Mouse (Mus musculus) neural tube, embryonic 15.5 days (tissue): ENCODE measurements around the gene Elp6. TPM values are rescaled to one million over a fixed set of nuclear protein-coding genes. Genes with fewer than 3 reads are reported as not detected.

Experiments
- ATAC-seq: fragments of 200-750 bp; cut with Nextera tagmentation; 2 replicates; pipeline ENCODE4 v1.8.0; 2017; ENCODE audit warnings: mild to moderate bottlenecking, moderate TSS enrichment, moderate library complexity; ENCODE audit not compliant: low FRiP score
- H3K27ac ChIP-seq: fragments of 300-500 bp; sonication (generic); replicated peaks from 2 replicates; pipeline ENCODE4 v1.5.1; 2015; ENCODE audit warnings: mild to moderate bottlenecking, inconsistent platforms
- H3K27me3 ChIP-seq: fragments of 300-500 bp; sonication (generic); replicated peaks from 2 replicates; pipeline ENCODE4 v1.6.1; 2015; ENCODE audit warnings: inconsistent platforms
- H3K36me3 ChIP-seq: fragments of 300-500 bp; sonication (generic); 2 replicates; pipeline ENCODE4 v1.6.1; 2015; ENCODE audit warnings: inconsistent platforms
- H3K4me1 ChIP-seq: fragments of 300-500 bp; sonication (generic); 2 replicates; pipeline ENCODE4 v1.6.1; 2015; ENCODE audit warnings: inconsistent platforms
- H3K4me2 ChIP-seq: fragments of 300-500 bp; sonication (generic); 2 replicates; pipeline ENCODE4 v1.6.1; 2015; ENCODE audit warnings: inconsistent platforms, mild to moderate bottlenecking, moderate library complexity
- H3K4me3 ChIP-seq: fragments of 300-500 bp; sonication (generic); replicated peaks from 2 replicates; pipeline ENCODE4 v1.5.1; 2015; ENCODE audit warnings: mild to moderate bottlenecking, inconsistent platforms
- H3K9ac ChIP-seq: fragments of 300-500 bp; sonication (generic); replicated peaks from 2 replicates; pipeline ENCODE4 v1.6.1; 2015; ENCODE audit warnings: mild to moderate bottlenecking, inconsistent platforms
- H3K9me3 ChIP-seq: fragments of 300-500 bp; sonication (generic); replicated peaks from 2 replicates; pipeline ENCODE4 v1.6.1; 2016; ENCODE audit warnings: inconsistent platforms
- WGBS: fragments of 180-500 bp; shearing (Covaris S2); methylation state at CpG from one replicate; pipeline ENCODE4 v1.1.7; 2015; ENCODE audit warnings: mixed read lengths; 5-methylcytosine and 5-hydroxymethylcytosine counted together
- microRNA-seq: library from miRNA; unstranded; fragments of <30 nt; microRNA quantifications from one replicate; pipeline ENCODE4, GENCODE M21; 2017
- polyA plus RNA-seq: library from polyadenylated mRNA; unstranded; fragments of >200 nt; fragmentation: Nextera tagmentation; extraction: Ambion mirVana; gene quantifications from 2 replicates; pipeline ENCODE4 v1.2.1, GENCODE M21; 2015

Elp6 gene
- polyA plus RNA-seq, 1 experiment from 2014 or later, result 41.0 TPM

GRCm38 (mm10) chr9:110362337-110362736 is 57.4 kb downstream of the Elp6 start:
- Histone ChIP-seq H3K4me3 (no peak overlapping the region), H3K9ac (no peak overlapping the region), H3K27me3 (no peaks in the 10 kb centered on the region), H3K9me3 (no peaks in the 10 kb centered on the region), H3K27ac (no peak overlapping the region), H3K4me2 (no peak overlapping the region), H3K4me1 (no peaks in the 10 kb centered on the region), H3K36me3 (peaks cover 35% of the 10 kb centered on the region)
- 89% methylated on average over 10 of the region's 10 CpGs for WGBS
- ATAC-seq, result no peak

- Histone ChIP-seq H3K4me2 (no peak overlapping the region), H3K9ac (no peak overlapping the region), H3K4me1 (no peaks in the 10 kb centered on the region), H3K36me3 (peaks cover 40% of the 10 kb centered on the region), H3K9me3 (no peaks in the 10 kb centered on the region), H3K27ac (no peak overlapping the region), H3K27me3 (no peaks in the 10 kb centered on the region), H3K4me3 (no peak overlapping the region)
- 84% methylated on average over 5 of the region's 5 CpGs for WGBS
- no peak for ATAC-seq
Observed at GRCm38 (mm10) chr9:110366746-110367145, 61.8 kb downstream of the Elp6 start.

GRCm38 (mm10) chr9:110369860-110370259 is 64.9 kb downstream of the Elp6 start:
- Histone ChIP-seq H3K9ac (no peak overlapping the region), H3K4me1 (no peaks in the 10 kb centered on the region), H3K9me3 (no peaks in the 10 kb centered on the region), H3K27me3 (no peaks in the 10 kb centered on the region), H3K27ac (no peak overlapping the region), H3K4me3 (no peak overlapping the region), H3K36me3 (peaks cover 46% of the 10 kb centered on the region), H3K4me2 (no peak overlapping the region)
- 85% methylated on average over 3 of the region's 3 CpGs for WGBS
- no peak for ATAC-seq

Small RNAs within 50 kb of the gene (microRNA-seq; reads per million reads assigned to microRNA genes)
- 24.9 reads per million, percentile 34 among the genes with 10 or more reads in this experiment for gene Mir6236

Other genes with a start within 250 kb of the Elp6 start
- 67.0 and 78.6 TPM in 2 replicates for gene Smarcc1, start 187.5 kb upstream of the Elp6 start, polyA plus RNA-seq
- gene Dhx30, start 187.3 kb upstream of the Elp6 start, polyA plus RNA-seq, result 162 and 163 TPM in 2 replicates
- gene Cspg5, start 61.4 kb upstream of the Elp6 start, polyA plus RNA-seq, result 145 and 180 TPM in 2 replicates
- 55.1 and 57.3 TPM in 2 replicates for gene Scap, start 28.1 kb downstream of the Elp6 start, polyA plus RNA-seq
- 24.6 and 25.8 TPM in 2 replicates for gene Ptpn23, start 103.0 kb downstream of the Elp6 start, polyA plus RNA-seq
- gene Ngp, start 114.6 kb downstream of the Elp6 start, polyA plus RNA-seq, result 1.9 and 3.3 TPM in 2 replicates
- 20.8 and 22.4 TPM in 2 replicates for gene Klhl18, start 171.5 kb downstream of the Elp6 start, polyA plus RNA-seq
- gene Kif9, start 171.8 kb downstream of the Elp6 start, polyA plus RNA-seq, result 3.4 and 4.7 TPM in 2 replicates
- 29.9 and 32.4 TPM in 2 replicates for gene Setd2, start 227.4 kb downstream of the Elp6 start, polyA plus RNA-seq